Mouse (Mus musculus): ENCODE data around the gene Hyal3.
"Not testable (repeated sequence)": the region's sequence is repeated elsewhere in the genome, so short reads cannot be mapped to it uniquely, and the experiment has no call there.

The Hyal3 gene

GRCm38 (mm10) chr9:107551117-107551889, 29.3 kb upstream of the Hyal3 start, which contains the start of gene Rassf1:
Gene Rassf1 (plus strand): TSS chr9:107551555.
- peak; percentile 82 for DNase-seq

- DNase-seq, result no peak
These were observed 28.7 kb upstream of the Hyal3 start for GRCm38 (mm10) chr9:107551890-107552355.

- no peak for DNase-seq
These were observed 27.8 kb upstream of the Hyal3 start for GRCm38 (mm10) chr9:107552690-107553393.

GRCm38 (mm10) chr9:107553541-107554318, 26.9 kb upstream of the Hyal3 start:
- no peak for DNase-seq

GRCm38 (mm10) chr9:107554319-107554825, 26.2 kb upstream of the Hyal3 start:
- DNase-seq, result peak; percentile 96

GRCm38 (mm10) chr9:107555031-107555457, 25.6 kb upstream of the Hyal3 start:
- no peak for DNase-seq

GRCm38 (mm10) chr9:107555701-107556100, 24.9 kb upstream of the Hyal3 start:
- no peak for DNase-seq

- DNase-seq, result no peak
These were observed 24.3 kb upstream of the Hyal3 start for GRCm38 (mm10) chr9:107556346-107556745.

- DNase-seq, result peak; percentile 93
These were observed 17.5 kb upstream of the Hyal3 start, which contains the start of gene Tusc2 for GRCm38 (mm10) chr9:107563029-107563581. Gene Tusc2 (plus strand): TSS chr9:107563255.

GRCm38 (mm10) chr9:107565556-107565955, 15.1 kb upstream of the Hyal3 start:
- DNase-seq, result not testable (repeated sequence)

GRCm38 (mm10) chr9:107566041-107566709, 14.4 kb upstream of the Hyal3 start:
- peak; percentile 79 for DNase-seq

GRCm38 (mm10) chr9:107566855-107567254, 13.8 kb upstream of the Hyal3 start:
- no peak for DNase-seq

- DNase-seq, result peak; percentile 2
These were observed 12.8 kb upstream of the Hyal3 start, which contains the start of gene Hyal2 for GRCm38 (mm10) chr9:107567702-107568319. Gene Hyal2 (plus strand): TSS chr9:107567945.

- peak; percentile 85 for DNase-seq
These were observed 12.0 kb upstream of the Hyal3 start for GRCm38 (mm10) chr9:107568331-107569261.

- DNase-seq, result no peak
These were observed 11.3 kb upstream of the Hyal3 start for GRCm38 (mm10) chr9:107569270-107569669.

GRCm38 (mm10) chr9:107570016-107570415, 10.6 kb upstream of the Hyal3 start:
- peak; percentile 10 for DNase-seq

GRCm38 (mm10) chr9:107570845-107571244, 9.8 kb upstream of the Hyal3 start:
- no peak for DNase-seq

- no peak for DNase-seq
These were observed 8.9 kb upstream of the Hyal3 start for GRCm38 (mm10) chr9:107571534-107572326.

GRCm38 (mm10) chr9:107572327-107572662, 8.3 kb upstream of the Hyal3 start:
- no peak for DNase-seq
